25 mouse cellular contexts compared by ENCODE assay signal in genomic region chr14:101049664-101050203, GRCm38 (mm10).
"Had no signal": no experiment of that assay in that cellular context is flagged by ENCODE, and none has a peak within 500 bp of the region (broad histone marks: within the 10 kb centered on the region; RNA-seq: fewer than 3 reads in every experiment).

No protein-coding gene starts in this region.

- H3K9me3 ChIP-seq: heart, embryonic 13.5 days; heart, embryonic 15.5 days; hindbrain, embryonic 13.5 days; hindbrain, embryonic 15.5 days; limb, embryonic 13.5 days; limb, embryonic 15.5 days; liver, embryonic 12.5 days had no signal

- ATAC-seq: hindbrain, postnatal 0 days; liver, embryonic 12.5 days had no signal

- H3K4me3 ChIP-seq: gastrocnemius, adult 2 months; heart, adult 2 months; heart, embryonic 13.5 days; heart, embryonic 15.5 days; hindbrain, embryonic 13.5 days; hindbrain, embryonic 15.5 days; layer of hippocampus, adult 2 months; limb, embryonic 13.5 days; limb, embryonic 15.5 days; liver, embryonic 12.5 days had no signal

- H3K9ac ChIP-seq: heart, embryonic 13.5 days; heart, embryonic 15.5 days; hindbrain, embryonic 13.5 days; hindbrain, embryonic 15.5 days; limb, embryonic 13.5 days; limb, embryonic 15.5 days; liver, embryonic 12.5 days; liver, embryonic 14.5 days had no signal

- H3K27me3 ChIP-seq: heart, embryonic 13.5 days; heart, embryonic 15.5 days; hindbrain, embryonic 13.5 days; hindbrain, embryonic 15.5 days; limb, embryonic 13.5 days; limb, embryonic 15.5 days; liver, embryonic 12.5 days had no signal

- H3K36me3 ChIP-seq: heart, embryonic 13.5 days; heart, embryonic 15.5 days; hindbrain, embryonic 13.5 days; hindbrain, embryonic 15.5 days; limb, embryonic 13.5 days; limb, embryonic 15.5 days; liver, embryonic 12.5 days had no signal

- DNase-seq: gastrocnemius, adult 2 months; gastrocnemius, postnatal 10 days; gastrocnemius, postnatal 25 days; heart, adult 11 months; heart, adult 2 months; heart, postnatal 14 days; heart, postnatal 36 days; kidney, adult 2 months; kidney, adult 9 months; kidney, postnatal 10 days; kidney, postnatal 25 days; kidney, postnatal 4 days; layer of hippocampus, postnatal 36 days; left cerebral cortex, postnatal 4 days had no signal

- H3K4me1 ChIP-seq: heart, embryonic 13.5 days; heart, embryonic 15.5 days; hindbrain, embryonic 13.5 days; hindbrain, embryonic 15.5 days; limb, embryonic 15.5 days; liver, embryonic 12.5 days had no signal

- H3K4me2 ChIP-seq: heart, embryonic 11.5 days; heart, embryonic 13.5 days; heart, embryonic 15.5 days; hindbrain, embryonic 13.5 days; hindbrain, embryonic 15.5 days; limb, embryonic 13.5 days; limb, embryonic 15.5 days; liver, embryonic 12.5 days had no signal

- H3K27ac ChIP-seq: gastrocnemius, adult 2 months; heart, adult 2 months; heart, embryonic 13.5 days; heart, embryonic 15.5 days; hindbrain, embryonic 13.5 days; hindbrain, embryonic 15.5 days; hindbrain, postnatal 0 days; layer of hippocampus, adult 2 months; limb, embryonic 13.5 days; limb, embryonic 15.5 days; liver, embryonic 12.5 days; liver, embryonic 14.5 days had no signal
